Mouse (Mus musculus) T-helper 17 cell (primary cell): ENCODE measurements at regions not wholly inside any gene's neighbourhood (a gene's known extent, or its start where the extent isn't known, plus 50 kb on each side); places are given as distances from the start of the nearest gene placed in this dataset.
"Not testable (repeated sequence)": the region's sequence is repeated elsewhere in the genome, so short reads cannot be mapped to it uniquely, and the experiment has no call there.

Experiments used
- in situ Hi-C, 2 experiments: fragments of 300-600 bp; cut with MboI, MseI; formaldehyde crosslinking; loops; 1 replicate in 1 of 2; 2 replicates in 1 of 2; pipeline ENCODE4 v1.15.1; 2025; ENCODE audit warnings: high pct_unique_total_duplicates in 2 of 2

DNA sequence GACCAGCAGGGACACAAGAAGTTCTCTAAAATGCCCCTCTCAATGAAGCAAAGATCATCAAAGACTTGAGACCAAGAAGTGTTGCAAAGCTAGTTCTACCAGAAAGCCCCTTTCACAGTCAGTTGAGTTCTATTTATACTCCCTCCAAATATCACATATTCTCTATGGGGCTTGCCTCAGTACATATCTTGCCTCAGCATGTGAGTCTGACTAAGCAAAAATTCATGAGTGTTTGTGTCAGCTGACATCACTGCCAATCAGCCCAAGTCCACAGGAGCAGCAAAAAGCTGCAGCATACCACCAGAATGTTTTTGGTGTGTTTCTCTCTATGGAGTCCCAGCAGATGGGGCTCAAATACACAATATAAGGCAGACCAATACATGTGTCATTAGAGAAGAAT lies 631.6 kb downstream of the Rpia start:
- in situ Hi-C loops, result no loop called here

GRCm38 (mm10) chr6:70155771-70156170 lies 636.3 kb downstream of the Rpia start:
- in situ Hi-C loops, result not testable (repeated sequence)

DNA sequence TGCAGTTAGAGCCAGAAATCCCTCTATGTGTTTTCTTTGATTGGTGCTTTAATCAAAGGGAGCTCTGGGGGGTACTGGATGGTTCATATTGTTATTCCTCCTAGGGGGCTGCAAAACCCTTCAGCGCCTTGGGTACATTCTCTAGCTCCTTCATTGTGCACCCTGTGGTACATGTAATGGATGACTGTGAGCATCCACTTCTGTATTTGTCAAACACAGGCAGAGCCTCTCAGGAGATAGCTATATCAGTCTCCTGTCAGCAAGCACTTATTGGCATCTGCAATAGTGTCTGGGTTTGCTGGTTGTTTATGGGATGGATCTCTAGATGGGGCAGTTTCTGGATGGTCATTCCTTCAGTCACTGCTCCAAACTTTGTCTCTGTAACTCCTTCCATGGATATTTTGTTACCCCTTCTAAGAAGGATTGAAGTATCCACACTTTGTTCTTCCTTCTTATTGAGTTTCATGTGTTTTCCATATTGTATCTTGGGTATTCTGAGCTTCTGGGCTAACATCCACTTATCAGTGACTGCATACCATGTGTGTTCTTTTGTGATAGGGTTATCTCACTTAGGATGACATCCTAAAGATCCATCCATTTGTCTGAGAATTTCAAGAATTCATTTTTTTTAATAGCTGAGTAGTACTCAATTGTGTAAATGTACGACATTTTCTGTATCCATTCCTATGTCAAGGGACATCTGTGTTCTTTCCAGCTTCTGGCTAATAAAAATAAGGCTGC lies 640.8 kb downstream of the Rpia start:
- in situ Hi-C loops, result not testable (repeated sequence)

GRCm38 (mm10) chr6:70146986-70147385 lies 645.0 kb downstream of the Rpia start:
- in situ Hi-C loops, result loop anchor here in 1 of 2 experiments (10.0 kb wide), 1 partner anchor 558 kb away; no protein-coding TSS in a partner anchor

- in situ Hi-C loops, result loop anchor here in 1 of 2 experiments (10.0 kb wide), 1 partner anchor 561 kb away; no protein-coding TSS in a partner anchor
Observed at GRCm38 (mm10) chr6:70143341-70143740, 648.7 kb downstream of the Rpia start.

GRCm38 (mm10) chr6:70116811-70117210 lies 675.2 kb downstream of the Rpia start:
- in situ Hi-C loops, result loop anchor here in 1 of 2 experiments (10.0 kb wide), 1 partner anchor 188 kb away; no protein-coding TSS in a partner anchor

- in situ Hi-C loops, result loop anchor here (5.0 to 10.0 kb wide), 2 partner anchors 193 to 195 kb away; no protein-coding TSS in a partner anchor
Observed at GRCm38 (mm10) chr6:70111892-70112291, 680.1 kb downstream of the Rpia start.

GRCm38 (mm10) chr6:70109412-70109811 lies 682.6 kb downstream of the Rpia start:
- in situ Hi-C loops, result not testable (repeated sequence)

DNA sequence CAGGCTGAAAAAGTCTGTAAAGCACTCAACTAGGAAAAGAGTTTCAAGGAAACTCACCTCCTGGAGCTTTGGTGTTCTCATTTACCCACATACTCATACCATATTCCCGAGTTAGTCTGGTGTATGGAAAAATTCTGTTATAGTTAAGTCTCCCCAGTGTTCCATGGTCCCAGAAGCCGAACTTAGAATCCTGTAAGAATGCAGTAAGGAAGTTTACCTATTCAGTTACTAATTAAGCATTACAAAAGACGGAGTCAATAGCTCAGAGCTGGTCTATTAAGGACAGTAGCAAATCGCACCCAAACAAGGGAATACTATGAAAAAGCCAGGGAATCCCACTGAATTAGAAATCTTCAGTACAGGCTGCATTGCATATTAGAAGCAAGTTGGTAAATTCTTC lies 688.3 kb downstream of the Rpia start:
- in situ Hi-C loops, result no loop called here

- in situ Hi-C loops, result not testable (repeated sequence)
Observed at GRCm38 (mm10) chr6:70103174-70103573, 688.9 kb downstream of the Rpia start.

DNA sequence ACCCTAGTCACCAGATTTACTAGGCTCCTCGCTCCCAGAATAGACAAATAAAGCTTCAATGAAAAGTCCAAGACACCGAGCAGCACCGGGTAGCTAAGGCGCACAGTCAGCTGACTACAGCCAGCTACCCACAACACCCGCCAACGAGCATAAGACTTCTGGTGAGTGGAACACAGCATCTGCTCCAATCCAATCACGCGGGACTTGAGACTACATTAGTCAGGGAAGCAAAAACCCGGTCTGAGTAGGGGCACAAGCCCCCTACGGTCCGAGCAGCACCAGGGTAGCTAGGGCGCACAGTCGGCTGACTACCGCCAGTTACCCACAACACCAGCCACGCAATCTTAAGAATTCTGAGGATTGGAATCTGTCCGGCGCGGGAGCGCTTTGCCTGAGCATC lies 704.0 kb downstream of the Rpia start:
- in situ Hi-C loops, result no loop called here

GRCm38 (mm10) chr6:70073841-70074240 lies 718.2 kb downstream of the Rpia start:
- in situ Hi-C loops, result no loop called here

DNA sequence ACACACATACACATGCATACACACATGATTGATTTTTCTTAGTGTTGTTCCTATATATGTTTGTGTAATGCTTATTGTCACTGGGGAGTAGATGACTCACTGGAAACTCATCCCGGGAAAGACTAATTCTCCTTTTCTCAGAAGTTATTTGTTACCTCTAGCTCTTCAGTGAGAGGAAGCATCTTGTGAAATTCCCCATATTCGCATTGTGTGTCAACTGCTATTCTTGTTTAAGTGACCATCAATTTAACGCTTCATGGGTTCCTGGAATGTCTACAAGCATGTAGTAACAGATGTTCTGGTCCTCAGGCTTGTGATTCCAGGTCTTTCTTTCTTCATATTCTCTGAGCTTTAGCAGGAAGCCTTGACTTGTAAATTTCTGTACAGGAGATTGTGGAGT lies 720.0 kb downstream of the Rpia start:
- in situ Hi-C loops, result no loop called here

DNA sequence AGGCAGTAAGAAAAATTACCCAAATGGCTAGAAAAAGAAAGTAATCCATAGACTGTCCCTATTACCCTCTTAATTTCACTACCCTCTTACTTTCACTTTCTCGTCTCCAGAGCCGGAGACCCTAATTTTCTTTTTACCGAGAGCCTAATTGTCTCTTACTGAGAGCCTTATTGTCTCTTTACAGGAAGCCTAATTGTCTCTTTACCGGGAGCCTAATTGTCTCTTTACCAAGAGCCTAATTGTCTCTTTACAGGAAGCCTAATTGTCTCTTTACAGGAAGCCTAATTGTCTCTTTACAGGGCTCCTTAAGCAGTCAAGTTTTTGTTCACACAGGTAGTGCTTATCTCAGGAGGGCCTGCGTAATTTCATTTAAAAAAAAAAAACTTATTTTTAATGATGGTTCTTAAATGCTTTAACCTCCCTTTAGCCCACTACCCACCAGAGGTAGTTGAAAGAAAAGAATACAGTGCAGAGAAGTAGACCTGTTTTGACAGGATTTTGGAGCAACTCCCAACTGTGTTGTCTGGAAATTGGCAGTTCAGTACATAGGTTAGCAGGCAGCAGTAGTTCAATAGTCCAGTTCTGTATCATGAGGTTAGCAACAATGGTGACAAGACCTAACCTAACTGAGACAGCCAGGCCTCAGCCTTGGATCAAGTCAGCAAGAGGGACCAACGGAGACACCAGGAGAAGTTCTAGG lies 724.2 kb downstream of the Rpia start:
- in situ Hi-C loops, result loop anchor here in 1 of 2 experiments (10.0 kb wide), 1 partner anchor 1233 kb away; no protein-coding TSS in a partner anchor

DNA sequence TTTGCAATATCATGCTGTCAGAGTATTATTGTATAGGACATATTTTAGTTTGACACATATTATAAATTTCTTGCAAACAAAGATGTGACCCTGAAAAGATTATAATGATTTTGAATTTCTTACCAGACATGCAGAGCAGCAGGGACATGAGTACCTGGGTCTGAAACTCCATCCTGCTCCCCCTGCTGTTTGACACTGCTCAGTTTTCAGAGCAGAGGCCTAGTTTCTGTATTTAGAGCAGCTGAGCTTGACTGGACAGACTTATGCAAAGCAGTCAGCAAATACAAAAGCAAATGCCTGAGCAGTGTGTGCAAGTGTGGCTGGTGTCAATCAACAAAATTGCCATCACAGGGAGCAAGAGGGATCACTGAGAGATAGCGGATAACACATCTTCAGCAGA lies 733.0 kb downstream of the Rpia start:
- in situ Hi-C loops, result no loop called here

- in situ Hi-C loops, result no loop called here
Observed at GRCm38 (mm10) chr6:70058374-70058773, 733.7 kb downstream of the Rpia start.

GRCm38 (mm10) chr6:70040894-70041293 lies 751.1 kb downstream of the Rpia start:
- in situ Hi-C loops, result no loop called here

GRCm38 (mm10) chr6:70033674-70034073 lies 758.4 kb downstream of the Rpia start:
- in situ Hi-C loops, result no loop called here

GRCm38 (mm10) chr6:70011555-70011954 lies 780.5 kb downstream of the Rpia start:
- in situ Hi-C loops, result no loop called here
